Mouse (Mus musculus) adrenal gland, adult 8-10 months (tissue): ENCODE results near the gene Tcea2. TPM values are rescaled to one million over a fixed set of nuclear protein-coding genes. Genes with fewer than 3 reads are reported as not detected.

ENCODE experiments used
- DNase-seq: peaks from one replicate; pipeline ENCODE4 v3.0.0; 2022
- total RNA-seq, 4 experiments: library from RNA; stranded (reverse); gene quantifications; 2 replicates each; pipeline ENCODE4 v1.2.4; 2022

Gene Tcea2
- total RNA-seq, 4 experiments from 2014 or later: 6.6 to 16.4 (median 11.4) TPM

- DNase-seq: no peak
These were observed 35.3 kb downstream of the Tcea2 start for GRCm38 (mm10) chr2:181715382-181715781.

GRCm38 (mm10) chr2:181716991-181717390 is 36.9 kb downstream of the Tcea2 start:
- DNase-seq: no peak

GRCm38 (mm10) chr2:181720061-181720460 is 40.0 kb downstream of the Tcea2 start:
- no peak for DNase-seq

- no peak for DNase-seq
These were observed 41.1 kb downstream of the Tcea2 start for GRCm38 (mm10) chr2:181721200-181721599.

- DNase-seq: no peak
These were observed 42.1 kb downstream of the Tcea2 start for GRCm38 (mm10) chr2:181722213-181722612.

GRCm38 (mm10) chr2:181727659-181728262 is 47.7 kb downstream of the Tcea2 start:
- DNase-seq: no peak

GRCm38 (mm10) chr2:181730051-181730450 is 49.9 kb downstream of the Tcea2 start:
- DNase-seq: no peak

Other genes starting within 250 kb of the Tcea2 start
- 10 to 100 TPM; 14.0 to 25.1 (median 17.7) TPM for gene Zbtb46, start 220.9 kb upstream of the Tcea2 start, total RNA-seq
- not detected for gene Abhd16b, start 187.1 kb upstream of the Tcea2 start, total RNA-seq
- gene Tpd52l2, start 183.2 kb upstream of the Tcea2 start, total RNA-seq: 100 to 1,000 TPM; 117 to 138 (median 127) TPM
- 100 to 1,000 TPM; 105 to 115 (median 108) TPM for gene Dnajc5, start 159.8 kb upstream of the Tcea2 start, total RNA-seq
- 100 to 1,000 TPM in 3 of 4 experiments, 10 to 100 TPM in 1; 94.3 to 171 (median 118) TPM for gene Uckl1, start 95.4 kb upstream of the Tcea2 start, total RNA-seq
- gene Prpf6, start 88.4 kb upstream of the Tcea2 start, total RNA-seq: 10 to 100 TPM; 69.0 to 85.2 (median 76.4) TPM
- gene Zfp512b, start 87.5 kb upstream of the Tcea2 start, total RNA-seq: 100 to 1,000 TPM in 2 of 4 experiments, 10 to 100 TPM in 2; 52.3 to 113 (median 89.3) TPM
- gene Samd10, start 81.1 kb upstream of the Tcea2 start, total RNA-seq: 10 to 100 TPM; 16.1 to 33.3 (median 21.8) TPM
- under 1 TPM in 1 of 4 experiments, not detected in 3; 0.38 TPM for gene Gm29797, start 23.3 kb upstream of the Tcea2 start, total RNA-seq
- gene Sox18, start 8.7 kb upstream of the Tcea2 start, total RNA-seq: 10 to 100 TPM; 19.1 to 36.7 (median 32.9) TPM
- gene Rgs19, start 13.7 kb downstream of the Tcea2 start, total RNA-seq: 10 to 100 TPM; 23.7 to 26.0 (median 25.3) TPM
- not detected for gene Lkaaear1, start 18.1 kb downstream of the Tcea2 start, total RNA-seq
- gene Oprl1, start 34.7 kb downstream of the Tcea2 start, total RNA-seq: 1 to 10 TPM; 2.3 to 5.9 (median 4.8) TPM
- 1 to 10 TPM; 3.0 to 9.3 (median 6.4) TPM for gene Myt1, start 83.0 kb downstream of the Tcea2 start, total RNA-seq
- gene Pcmtd2, start 157.5 kb downstream of the Tcea2 start, total RNA-seq: 100 to 1,000 TPM in 2 of 4 experiments, 10 to 100 TPM in 2; 87.3 to 104 (median 99.9) TPM
- 10 to 100 TPM; 18.3 to 24.6 (median 22.7) TPM for gene Polr3k, start 184.0 kb downstream of the Tcea2 start, total RNA-seq